Mouse (Mus musculus) heart, embryonic 12.5 days (tissue): ENCODE measurements around the gene Olfr502. TPM values are rescaled to one million over a fixed set of nuclear protein-coding genes. Genes with fewer than 3 reads are reported as not detected.
"Not testable (repeated sequence)": the region's sequence is repeated elsewhere in the genome, so short reads cannot be mapped to it uniquely, and the experiment has no call there.

Source experiments
- ATAC-seq: fragments of 200-750 bp; cut with Nextera tagmentation; 2 replicates; pipeline ENCODE4 v1.8.0; 2017; ENCODE audit warnings: moderate TSS enrichment, moderate library complexity; ENCODE audit not compliant: insufficient number of reproducible peaks, low FRiP score
- H3K27ac ChIP-seq: fragments of 300-500 bp; sonication (generic); 2 replicates; pipeline ENCODE4 v1.5.1; 2016; ENCODE audit warnings: mild to moderate bottlenecking, moderate library complexity; ENCODE audit not compliant: poor library complexity, severe bottlenecking
- H3K27me3 ChIP-seq: fragments of 300-500 bp; sonication (generic); replicated peaks from 2 replicates; pipeline ENCODE4 v1.6.1; 2016; ENCODE audit warnings: mild to moderate bottlenecking, moderate library complexity
- H3K36me3 ChIP-seq: fragments of 300-500 bp; sonication (generic); 2 replicates; pipeline ENCODE4 v1.6.1; 2016; ENCODE audit warnings: mild to moderate bottlenecking, moderate library complexity
- H3K4me1 ChIP-seq: fragments of 300-500 bp; sonication (generic); replicated peaks from 2 replicates; pipeline ENCODE4 v1.6.1; 2016; ENCODE audit warnings: mild to moderate bottlenecking
- H3K4me2 ChIP-seq: fragments of 300-500 bp; sonication (generic); 2 replicates; pipeline ENCODE4 v1.6.1; 2016; ENCODE audit warnings: mild to moderate bottlenecking, moderate library complexity
- H3K4me3 ChIP-seq: fragments of 300-500 bp; sonication (generic); 2 replicates; pipeline ENCODE4 v1.5.1; 2016; ENCODE audit warnings: mild to moderate bottlenecking
- H3K9ac ChIP-seq: fragments of 300-500 bp; sonication (generic); 2 replicates; pipeline ENCODE4 v1.6.1; 2016; ENCODE audit warnings: mild to moderate bottlenecking, moderate library complexity
- H3K9me3 ChIP-seq: fragments of 300-500 bp; sonication (generic); replicated peaks from 2 replicates; pipeline ENCODE4 v1.6.1; 2016; ENCODE audit warnings: mild to moderate bottlenecking, moderate library complexity
- WGBS: fragments of 180-500 bp; shearing (Covaris S2); methylation state at CpG from one replicate; pipeline ENCODE4 v1.1.7; 2016; 5-methylcytosine and 5-hydroxymethylcytosine counted together
- polyA plus RNA-seq: library from polyadenylated mRNA; unstranded; fragments of >200 nt; fragmentation: Nextera tagmentation; extraction: Ambion mirVana; gene quantifications from 2 replicates; pipeline ENCODE4 v1.2.1, GENCODE M21; 2016

Gene Olfr502
- not detected in 2 replicates for polyA plus RNA-seq

DNA sequence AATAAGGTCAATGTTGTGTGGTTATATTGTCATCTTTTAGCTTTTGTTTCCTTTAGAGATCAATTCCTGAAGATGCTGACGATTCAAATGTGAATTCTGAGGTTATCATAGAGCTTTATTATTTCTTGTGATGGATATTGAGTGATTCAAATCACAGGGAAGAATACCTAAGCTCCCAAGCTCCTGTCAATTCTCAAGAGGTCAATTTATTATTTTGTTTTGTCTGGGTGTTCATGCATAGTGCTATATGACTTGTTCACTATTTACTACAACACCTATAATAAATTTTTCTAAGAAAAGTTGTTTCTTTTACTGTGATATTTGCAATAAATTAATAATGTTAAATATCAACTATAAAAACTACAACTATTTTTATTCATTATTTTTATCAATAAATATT lies at the start of gene Olfr502:
Olfr502 (minus strand) TSS at position 101 of the 400 bp plus-strand sequence.
- Histone ChIP-seq H3K4me1 (no peaks in the 10 kb centered on the region), H3K27ac (no peak within 1 kb of the TSS), H3K4me3 (no peak within 1 kb of the TSS), H3K9me3 (peaks cover 28% of the 10 kb centered on the region), H3K9ac (no peak within 1 kb of the TSS), H3K4me2 (no peak within 1 kb of the TSS), H3K36me3 (no peaks in the 10 kb centered on the region), H3K27me3 (no peaks in the 10 kb centered on the region)
- ATAC-seq: no peak
- 59% methylated on average over 1 of the region's 1 CpGs for WGBS

DNA sequence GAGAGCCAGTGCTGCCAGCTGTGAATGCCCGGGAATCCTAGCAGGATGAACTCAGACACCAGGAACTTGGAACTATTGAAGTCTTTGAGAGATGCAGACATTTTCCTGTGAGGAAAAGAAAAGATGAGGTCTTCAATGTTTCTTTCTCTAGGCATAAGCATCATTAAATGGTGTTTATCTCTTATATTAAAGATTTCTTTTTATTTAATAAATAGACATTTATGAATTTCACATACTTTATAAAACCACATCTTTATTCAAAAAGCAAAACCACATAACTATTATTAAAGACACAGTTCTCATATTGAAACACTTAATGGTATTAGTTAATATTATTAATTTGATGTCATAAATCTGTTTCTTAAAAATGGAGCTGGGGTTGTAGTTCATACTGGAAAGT lies 40.8 kb upstream of the Olfr502 start, which contains the start of gene Olfr504:
Olfr504 (minus strand) TSS at position 101 of the 400 bp plus-strand sequence.
- Histone ChIP-seq H3K27me3 (no peaks in the 10 kb centered on the region), H3K9me3 (peaks cover 20% of the 10 kb centered on the region), H3K4me3 (no peak within 1 kb of the TSS), H3K4me2 (no peak within 1 kb of the TSS), H3K9ac (no peak within 1 kb of the TSS), H3K36me3 (no peaks in the 10 kb centered on the region), H3K27ac (no peak within 1 kb of the TSS), H3K4me1 (no peaks in the 10 kb centered on the region)
- 66% methylated on average over 1 of the region's 1 CpGs for WGBS
- ATAC-seq: no peak

DNA sequence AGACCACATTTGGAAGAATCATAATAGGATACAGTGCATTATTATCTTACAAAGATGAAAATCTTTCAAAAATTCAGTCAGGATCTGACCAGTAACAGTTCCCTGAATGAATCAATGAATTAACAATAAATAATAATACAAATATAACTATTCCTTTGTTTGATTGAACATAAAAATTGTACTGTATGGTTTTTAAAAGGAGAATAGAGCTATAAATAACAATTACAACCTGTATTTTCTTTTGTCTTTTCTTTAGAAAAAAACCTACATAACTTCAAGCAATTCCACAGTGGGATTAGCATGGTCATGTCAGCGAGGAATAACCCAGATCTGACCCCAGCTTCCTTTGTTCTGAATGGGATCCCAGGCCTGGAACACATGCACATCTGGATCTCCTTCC lies 19.4 kb upstream of the Olfr502 start, which contains the start of gene Olfr503:
Olfr503 (plus strand) TSS at position 301 of the 400 bp plus-strand sequence.
- not testable (repeated sequence) for H3K9me3 ChIP-seq, H3K4me1 ChIP-seq, H3K27ac ChIP-seq, H3K9ac ChIP-seq, H3K36me3 ChIP-seq, H3K4me2 ChIP-seq, H3K4me3 ChIP-seq, H3K27me3 ChIP-seq, ATAC-seq
- 55% methylated on average over 1 of the region's 1 CpGs for WGBS

- H3K27me3 ChIP-seq: no peaks in the 10 kb centered on the region
- H3K4me3 ChIP-seq: no peak overlapping the region
- no peak overlapping the region for H3K27ac ChIP-seq
- no peak for ATAC-seq
- H3K9me3 ChIP-seq: peaks cover 7% of the 10 kb centered on the region
- no peak overlapping the region for H3K9ac ChIP-seq
- no peaks in the 10 kb centered on the region for H3K4me1 ChIP-seq
- no peak overlapping the region for H3K4me2 ChIP-seq
- no peaks in the 10 kb centered on the region for H3K36me3 ChIP-seq
- WGBS: 78% methylated on average over 13 of the region's 13 CpGs
These were observed 17.6 kb upstream of the Olfr502 start for GRCm38 (mm10) chr7:108542416-108542815.

Other genes starting within 250 kb of the Olfr502 start
- not detected in 2 replicates for gene Olfr490, start 236.1 kb downstream of the Olfr502 start, polyA plus RNA-seq
- not detected in 2 replicates for gene Olfr491, start 211.6 kb downstream of the Olfr502 start, polyA plus RNA-seq
- gene Olfr492, start 201.4 kb downstream of the Olfr502 start, polyA plus RNA-seq: not detected in 2 replicates
- not detected in 2 replicates for gene Olfr493, start 178.1 kb downstream of the Olfr502 start, polyA plus RNA-seq
- not detected in 2 replicates for gene Olfr494, start 159.7 kb downstream of the Olfr502 start, polyA plus RNA-seq
- gene Olfr495, start 131.9 kb downstream of the Olfr502 start, polyA plus RNA-seq: not detected in 2 replicates
- not detected in 2 replicates for gene Olfr497, start 104.6 kb downstream of the Olfr502 start, polyA plus RNA-seq
- not detected in 2 replicates for gene Olfr498, start 59.7 kb downstream of the Olfr502 start, polyA plus RNA-seq
- not detected in 2 replicates for gene Olfr503, start 19.5 kb upstream of the Olfr502 start, polyA plus RNA-seq
- not detected in 2 replicates for gene Olfr504, start 40.7 kb upstream of the Olfr502 start, polyA plus RNA-seq
- 0.05 TPM in 1 of 2 replicates, not detected in the other for gene Olfr506, start 85.7 kb upstream of the Olfr502 start, polyA plus RNA-seq
- not detected in 2 replicates for gene Olfr507, start 96.7 kb upstream of the Olfr502 start, polyA plus RNA-seq
- gene Olfr508, start 104.9 kb upstream of the Olfr502 start, polyA plus RNA-seq: not detected in 2 replicates
- not detected in 2 replicates for gene Olfr509, start 126.8 kb upstream of the Olfr502 start, polyA plus RNA-seq
- gene Olfr510, start 141.4 kb upstream of the Olfr502 start, polyA plus RNA-seq: not detected in 2 replicates
- gene Olfr512, start 188.3 kb upstream of the Olfr502 start, polyA plus RNA-seq: not detected in 2 replicates
- gene Olfr513, start 225.9 kb upstream of the Olfr502 start, polyA plus RNA-seq: not detected in 2 replicates